Mouse (Mus musculus): ENCODE results near the gene Hoxb2. TPM values are rescaled to one million over a fixed set of nuclear protein-coding genes. Genes with fewer than 3 reads are reported as not detected.
A peak's percentile ranks its signal among the peaks of the same experiment; 100 is the strongest.

The Hoxb2 gene
- polyA plus RNA-seq, 1 experiment from 2014 or later, result 49.9 TPM

DNA sequence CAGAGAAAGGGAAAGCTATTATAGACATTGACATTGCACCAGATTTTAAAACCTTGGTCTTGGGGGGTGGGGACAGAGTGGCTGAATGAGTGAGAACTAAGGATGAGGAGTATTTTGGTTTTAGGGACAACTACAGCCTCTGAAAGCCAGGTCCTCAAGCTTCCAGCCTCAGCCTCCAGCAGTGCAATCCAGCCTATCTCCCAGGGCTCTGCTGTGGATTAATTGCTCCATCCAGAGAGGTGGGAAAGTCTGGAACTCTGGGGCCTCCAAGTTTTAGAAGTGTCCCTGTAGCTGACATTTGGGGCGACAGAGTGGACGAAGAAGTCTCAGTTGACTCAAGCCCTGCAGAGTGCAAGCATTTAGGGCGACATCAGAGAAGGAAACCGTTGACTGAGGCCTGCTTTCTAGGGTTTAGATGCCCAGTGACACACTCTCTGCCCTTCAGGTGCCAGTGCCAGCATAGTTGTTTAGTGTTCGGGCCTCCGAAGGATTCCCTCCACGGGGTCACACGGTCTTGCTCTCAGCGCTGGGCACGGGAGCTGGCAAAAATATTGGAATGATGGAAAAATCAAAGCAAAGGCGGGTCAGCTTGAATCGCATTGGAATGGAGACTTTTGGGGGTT lies 36.4 kb upstream of the Hoxb2 start:
- no peaks in the 10 kb centered on the region for H3K27me3 ChIP-seq (ENCODE audit: control insufficient read depth, insufficient read depth, low read length)
- H3K36me3 ChIP-seq (ENCODE audit: control insufficient read depth, insufficient read depth, low read length), result no peaks in the 10 kb centered on the region; the same call in 1 of the 2 replicates
- H3K4me3 ChIP-seq (ENCODE audit: low read length), result peak overlapping the region; percentile 53
- peaks cover 44% of the 10 kb centered on the region for H3K4me1 ChIP-seq (ENCODE audit: control insufficient read depth, insufficient read depth, low read length)
- ATAC-seq (ENCODE audit: low FRiP score, low TSS enrichment), result no peak
- no peaks in the 10 kb centered on the region for H3K9me3 ChIP-seq (ENCODE audit: control insufficient read depth, low read length)
- peak overlapping the region; percentile 95 for H3K4me2 ChIP-seq (replicated peaks; ENCODE audit: low read depth, low read length)
- peak overlapping the region; percentile 100 for H3K27ac ChIP-seq (ENCODE audit: low read depth, low read length)
- 7% methylated on average over 12 of the region's 12 CpGs for WGBS
- peak overlapping the region; percentile 99 for H3K9ac ChIP-seq (ENCODE audit: low read depth, low read length)

DNA sequence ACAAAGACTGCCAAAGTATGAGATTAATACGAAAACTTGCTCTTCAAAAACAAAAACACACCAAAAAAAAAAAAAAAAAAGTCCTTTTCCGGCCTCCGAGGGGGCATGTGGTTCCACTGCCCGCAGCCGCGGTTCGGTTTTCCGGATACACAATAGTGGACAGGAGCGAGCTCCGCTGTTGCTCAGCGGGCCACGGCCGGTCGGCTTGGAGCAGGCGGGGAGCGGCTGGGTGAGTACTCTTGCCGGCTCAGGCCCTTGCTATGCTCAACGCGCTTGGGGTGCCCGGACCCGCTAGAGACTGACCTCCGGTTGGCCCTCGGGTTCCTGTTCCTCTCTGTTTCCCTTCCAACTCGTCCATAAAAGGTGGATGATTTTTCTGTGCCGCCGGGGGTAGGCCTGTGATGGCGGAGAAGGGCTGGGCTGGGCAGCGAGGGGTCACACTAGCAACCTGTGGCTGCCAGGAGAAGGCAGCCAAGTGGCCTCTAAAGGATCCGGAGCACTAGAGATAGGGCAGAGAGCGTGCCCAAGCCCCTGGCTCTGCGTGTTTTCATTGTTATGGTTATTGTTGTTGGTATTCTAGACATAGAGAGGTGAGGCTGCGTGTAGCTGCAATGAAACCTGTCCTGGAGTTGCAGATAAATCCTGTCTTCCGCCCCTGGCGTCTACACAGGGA lies 35.5 kb upstream of the Hoxb2 start:
- Histone ChIP-seq H3K4me2 (replicated peaks; ENCODE audit: low read depth, low read length) (peak overlapping the region; percentile 95), H3K27ac (ENCODE audit: low read depth, low read length) (peak overlapping the region; percentile 100), H3K9ac (ENCODE audit: low read depth, low read length) (peak overlapping the region; percentile 99), H3K36me3 (ENCODE audit: control insufficient read depth, insufficient read depth, low read length) (no peaks in the 10 kb centered on the region), H3K4me3 (ENCODE audit: low read length) (peak overlapping the region; percentile 53), H3K9me3 (ENCODE audit: control insufficient read depth, low read length) (no peaks in the 10 kb centered on the region), H3K27me3 (ENCODE audit: control insufficient read depth, insufficient read depth, low read length) (no peaks in the 10 kb centered on the region), H3K4me1 (ENCODE audit: control insufficient read depth, insufficient read depth, low read length) (peaks cover 40% of the 10 kb centered on the region)
- no peak for ATAC-seq (ENCODE audit: low FRiP score, low TSS enrichment)
- 4% methylated on average over 34 of the region's 34 CpGs for WGBS

DNA sequence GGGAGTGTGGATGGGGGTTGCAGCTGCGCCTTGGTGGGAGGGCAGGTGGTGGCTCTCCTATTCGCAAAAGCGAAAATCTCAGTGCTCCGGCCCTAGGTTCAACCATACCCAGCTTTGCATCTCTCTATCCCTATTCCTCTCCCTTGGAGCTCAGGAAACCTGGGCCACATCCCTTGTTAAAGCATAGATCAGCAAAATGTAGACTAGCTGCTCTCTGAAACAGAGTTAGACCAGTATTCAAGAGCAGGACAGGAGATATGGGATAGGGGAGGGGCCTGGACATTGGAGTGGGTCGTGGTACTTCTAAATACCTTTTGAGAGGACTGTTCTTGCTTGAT lies 35.0 kb upstream of the Hoxb2 start:
- peaks cover 43% of the 10 kb centered on the region for H3K4me1 ChIP-seq (ENCODE audit: control insufficient read depth, insufficient read depth, low read length)
- H3K27me3 ChIP-seq (ENCODE audit: control insufficient read depth, insufficient read depth, low read length), result no peaks in the 10 kb centered on the region

DNA sequence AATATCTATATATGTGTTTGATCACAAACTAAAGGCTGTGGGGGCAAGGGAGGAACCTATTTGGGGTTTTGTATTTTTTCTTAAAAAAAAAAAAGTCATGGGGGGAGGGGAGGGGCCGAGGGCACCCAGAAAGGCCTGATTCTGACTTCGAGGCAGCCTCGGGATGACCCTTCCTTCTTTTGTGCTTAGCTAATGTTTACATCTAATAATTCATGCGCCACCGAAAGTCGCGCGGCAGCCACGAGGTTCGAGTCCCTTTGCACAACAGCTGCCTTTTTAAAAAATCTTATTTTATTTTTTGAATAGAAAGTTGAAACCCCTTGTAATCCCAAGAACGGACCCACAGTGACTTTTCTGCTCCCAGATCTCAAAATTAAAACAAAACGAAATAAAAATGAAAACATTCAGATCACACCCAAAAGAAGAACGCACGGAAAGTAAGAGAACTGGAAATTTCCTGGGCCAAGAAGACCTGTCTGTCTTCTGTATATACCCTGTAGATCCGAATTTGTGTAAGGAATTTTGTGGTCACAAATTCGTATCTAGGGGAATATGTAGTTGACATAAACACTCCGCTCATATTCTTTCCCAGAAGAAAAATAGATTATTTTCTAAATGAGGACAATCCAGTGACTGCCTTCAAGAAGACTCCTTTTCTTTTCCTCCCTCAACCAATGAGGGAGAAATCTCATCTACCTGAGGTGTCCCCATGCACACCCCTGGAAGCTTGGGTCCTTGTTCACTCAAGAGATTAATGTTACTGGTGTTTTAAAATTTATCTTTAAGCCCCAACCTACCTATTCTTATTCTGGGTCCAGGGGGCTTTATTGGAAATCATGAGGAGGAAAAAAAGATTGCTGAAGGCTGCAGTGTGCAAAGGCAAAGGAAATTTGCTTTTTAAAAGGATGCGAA lies 33.4 kb upstream of the Hoxb2 start:
- H3K27ac ChIP-seq (ENCODE audit: low read depth, low read length), result peak overlapping the region; percentile 100
- peak overlapping the region; percentile 99 for H3K9ac ChIP-seq (ENCODE audit: low read depth, low read length)
- no peaks in the 10 kb centered on the region for H3K9me3 ChIP-seq (ENCODE audit: control insufficient read depth, low read length)
- peaks cover 49% of the 10 kb centered on the region for H3K4me1 ChIP-seq (ENCODE audit: control insufficient read depth, insufficient read depth, low read length)
- peak overlapping the region; percentile 53 for H3K4me3 ChIP-seq (ENCODE audit: low read length)
- 7% methylated on average over 18 of the region's 18 CpGs for WGBS
- H3K4me2 ChIP-seq (replicated peaks; ENCODE audit: low read depth, low read length), result peak overlapping the region; percentile 95
- no peak for ATAC-seq (ENCODE audit: low FRiP score, low TSS enrichment)
- no peaks in the 10 kb centered on the region for H3K27me3 ChIP-seq (ENCODE audit: control insufficient read depth, insufficient read depth, low read length)
- H3K36me3 ChIP-seq (ENCODE audit: control insufficient read depth, insufficient read depth, low read length), result peaks cover 11% of the 10 kb centered on the region

More for the DNA sequence above, 35.0 kb upstream of the Hoxb2 start:
- no peak for ATAC-seq (ENCODE audit: low FRiP score, low TSS enrichment)
- H3K9ac ChIP-seq (ENCODE audit: low read depth, low read length), result peak overlapping the region; percentile 99
- peaks cover 4% of the 10 kb centered on the region; the same call in 1 of the 2 replicates for H3K36me3 ChIP-seq (ENCODE audit: control insufficient read depth, insufficient read depth, low read length)
- peak overlapping the region; percentile 95 for H3K4me2 ChIP-seq (replicated peaks; ENCODE audit: low read depth, low read length)
- peak overlapping the region; percentile 53 for H3K4me3 ChIP-seq (ENCODE audit: low read length)
- WGBS, result 8% methylated on average over 5 of the region's 5 CpGs
- H3K9me3 ChIP-seq (ENCODE audit: control insufficient read depth, low read length), result no peaks in the 10 kb centered on the region
- peak overlapping the region; percentile 100 for H3K27ac ChIP-seq (ENCODE audit: low read depth, low read length)

DNA sequence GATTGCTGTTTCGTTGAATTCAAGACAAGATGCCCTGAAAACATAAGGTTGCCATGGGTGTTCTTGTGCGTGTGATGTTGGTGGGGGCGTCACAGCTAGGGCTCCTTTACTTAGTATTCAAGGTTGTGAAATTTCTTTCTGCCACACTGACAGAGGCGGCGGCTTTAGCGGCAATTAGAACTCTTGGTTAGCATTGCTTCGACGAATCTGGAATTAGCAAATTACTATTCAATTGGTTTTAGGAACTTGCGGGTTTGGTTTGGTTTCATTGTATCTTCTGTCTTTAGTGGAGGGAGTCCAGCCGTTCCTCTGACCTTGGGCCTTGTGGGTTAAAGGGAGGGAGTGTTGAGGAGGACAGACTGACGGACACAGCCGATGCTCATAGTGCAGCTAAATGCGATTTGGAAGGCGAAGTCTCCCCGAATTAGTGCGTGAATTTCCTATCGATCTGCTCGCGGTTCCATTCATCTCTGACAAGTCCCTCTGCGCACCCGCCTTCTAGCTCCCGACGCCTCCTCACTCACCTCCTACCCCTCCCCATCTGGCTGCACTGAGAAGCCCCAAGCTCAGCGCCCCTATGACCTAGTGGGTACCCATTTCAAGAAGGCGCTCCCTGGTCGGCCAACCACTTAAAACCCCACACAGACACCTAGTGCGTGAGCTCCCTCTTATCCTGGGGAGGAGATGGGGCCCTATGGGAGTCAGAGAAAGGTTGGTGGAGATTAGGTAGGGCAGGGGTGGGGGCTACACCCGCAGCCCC lies 32.5 kb upstream of the Hoxb2 start, which contains the start of gene Hoxb4:
TSS of gene Hoxb4 (plus strand) at position 660 of the 760 bp plus-strand sequence.
- H3K36me3 ChIP-seq (ENCODE audit: control insufficient read depth, insufficient read depth, low read length), result peaks cover 15% of the 10 kb centered on the region
- peak within 1 kb of the TSS; percentile 95 for H3K4me2 ChIP-seq (replicated peaks; ENCODE audit: low read depth, low read length)
- no peaks in the 10 kb centered on the region for H3K9me3 ChIP-seq (ENCODE audit: control insufficient read depth, low read length)
- peak; percentile 3; the same call in 1 of the 2 replicates for ATAC-seq (ENCODE audit: low FRiP score, low TSS enrichment)
- H3K9ac ChIP-seq (ENCODE audit: low read depth, low read length), result peak within 1 kb of the TSS; percentile 99
- H3K4me3 ChIP-seq (ENCODE audit: low read length), result peak within 1 kb of the TSS; percentile 53
- peak within 1 kb of the TSS; percentile 100 for H3K27ac ChIP-seq (ENCODE audit: low read depth, low read length)
- WGBS, result 4% methylated on average over 28 of the region's 28 CpGs
- no peaks in the 10 kb centered on the region for H3K27me3 ChIP-seq (ENCODE audit: control insufficient read depth, insufficient read depth, low read length)
- peaks cover 55% of the 10 kb centered on the region for H3K4me1 ChIP-seq (ENCODE audit: control insufficient read depth, insufficient read depth, low read length)

DNA sequence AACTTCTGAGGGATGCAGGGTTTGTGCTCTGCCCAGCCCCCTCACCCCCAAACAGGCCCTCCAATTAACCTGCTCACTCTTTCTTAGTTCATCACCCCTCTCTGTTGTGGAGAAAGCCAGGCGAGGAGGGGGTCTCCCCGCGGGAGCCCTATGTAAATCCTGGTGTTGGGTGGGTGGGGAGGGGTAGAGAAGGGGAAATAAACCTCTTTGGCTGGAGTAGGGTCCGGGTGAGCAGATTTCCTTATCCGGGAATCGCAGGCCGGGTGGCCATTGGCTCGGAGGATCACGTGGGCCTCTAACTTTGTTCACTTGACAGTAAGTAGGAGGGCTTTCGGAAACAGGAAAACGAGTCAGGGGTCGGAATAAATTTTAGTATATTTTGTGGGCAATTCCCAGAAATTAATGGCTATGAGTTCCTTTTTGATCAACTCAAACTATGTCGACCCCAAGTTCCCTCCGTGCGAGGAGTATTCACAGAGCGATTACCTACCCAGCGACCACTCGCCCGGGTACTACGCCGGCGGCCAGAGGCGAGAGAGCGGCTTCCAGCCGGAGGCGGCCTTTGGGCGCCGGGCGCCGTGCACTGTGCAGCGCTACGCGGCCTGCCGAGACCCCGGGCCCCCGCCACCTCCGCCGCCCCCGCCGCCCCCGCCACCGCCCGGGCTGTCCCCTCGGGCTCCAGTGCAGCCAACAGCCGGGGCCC lies 31.8 kb upstream of the Hoxb2 start:
- peak; percentile 64 for ATAC-seq (ENCODE audit: low FRiP score, low TSS enrichment)
- H3K27me3 ChIP-seq (ENCODE audit: control insufficient read depth, insufficient read depth, low read length), result no peaks in the 10 kb centered on the region
- peaks cover 58% of the 10 kb centered on the region for H3K4me1 ChIP-seq (ENCODE audit: control insufficient read depth, insufficient read depth, low read length)
- H3K36me3 ChIP-seq (ENCODE audit: control insufficient read depth, insufficient read depth, low read length), result peaks cover 15% of the 10 kb centered on the region
- H3K4me3 ChIP-seq (ENCODE audit: low read length), result peak overlapping the region; percentile 53
- peak overlapping the region; percentile 99 for H3K9ac ChIP-seq (ENCODE audit: low read depth, low read length)
- peak overlapping the region; percentile 100 for H3K27ac ChIP-seq (ENCODE audit: low read depth, low read length)
- H3K4me2 ChIP-seq (replicated peaks; ENCODE audit: low read depth, low read length), result peak overlapping the region; percentile 95
- under 1% methylated on average over 45 of the region's 45 CpGs for WGBS
- H3K9me3 ChIP-seq (ENCODE audit: control insufficient read depth, low read length), result no peaks in the 10 kb centered on the region

DNA sequence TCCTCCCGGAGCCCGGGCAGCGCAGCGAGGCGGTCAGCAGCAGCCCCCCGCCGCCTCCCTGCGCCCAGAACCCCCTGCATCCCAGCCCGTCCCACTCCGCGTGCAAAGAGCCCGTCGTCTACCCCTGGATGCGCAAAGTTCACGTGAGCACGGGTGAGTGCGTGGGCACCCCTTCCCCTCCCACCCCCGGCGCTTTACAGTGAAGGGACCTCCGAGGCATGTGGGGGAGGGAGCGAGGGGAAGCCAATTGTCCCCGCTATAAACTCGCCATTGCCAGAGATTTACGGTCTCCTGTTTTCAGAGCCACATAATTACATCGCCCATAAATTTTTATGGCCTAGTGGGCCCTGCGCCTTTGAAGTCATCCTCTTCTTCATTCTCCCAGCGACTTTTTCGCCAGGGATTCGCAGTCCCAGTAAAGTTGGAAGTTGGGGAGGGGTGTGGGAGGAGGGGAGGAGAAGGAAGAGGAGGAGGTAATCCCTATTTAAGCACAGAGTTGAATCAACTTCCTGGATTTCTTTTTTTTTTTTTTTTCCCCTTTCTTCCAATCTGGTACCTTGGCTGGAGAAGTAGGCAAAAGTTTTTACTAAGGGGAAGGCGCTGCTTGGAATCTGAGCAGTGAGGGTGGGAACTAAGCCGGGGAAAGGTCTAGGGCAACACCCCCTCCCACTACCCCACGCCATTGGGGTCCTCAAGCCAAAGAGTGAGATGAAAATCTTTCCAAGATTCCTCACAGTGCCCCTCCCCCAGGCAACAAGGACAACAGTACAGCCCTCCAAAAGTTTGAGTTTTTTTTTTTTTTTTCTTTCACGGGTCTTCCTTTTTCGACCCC lies 31.0 kb upstream of the Hoxb2 start:
- WGBS, result 1% methylated on average over 30 of the region's 34 CpGs
- H3K4me3 ChIP-seq (ENCODE audit: low read length), result peak overlapping the region; percentile 53
- H3K4me1 ChIP-seq (ENCODE audit: control insufficient read depth, insufficient read depth, low read length), result peaks cover 59% of the 10 kb centered on the region
- H3K36me3 ChIP-seq (ENCODE audit: control insufficient read depth, insufficient read depth, low read length), result peaks cover 15% of the 10 kb centered on the region
- H3K27me3 ChIP-seq (ENCODE audit: control insufficient read depth, insufficient read depth, low read length), result no peaks in the 10 kb centered on the region
- no peaks in the 10 kb centered on the region for H3K9me3 ChIP-seq (ENCODE audit: control insufficient read depth, low read length)
- peak; percentile 84 for ATAC-seq (ENCODE audit: low FRiP score, low TSS enrichment)
- H3K9ac ChIP-seq (ENCODE audit: low read depth, low read length), result peak overlapping the region; percentile 99
- H3K4me2 ChIP-seq (replicated peaks; ENCODE audit: low read depth, low read length), result peak overlapping the region; percentile 95
- peak overlapping the region; percentile 100 for H3K27ac ChIP-seq (ENCODE audit: low read depth, low read length)
